7 mouse cellular contexts compared by ENCODE assay signal in the genomic region with DNA sequence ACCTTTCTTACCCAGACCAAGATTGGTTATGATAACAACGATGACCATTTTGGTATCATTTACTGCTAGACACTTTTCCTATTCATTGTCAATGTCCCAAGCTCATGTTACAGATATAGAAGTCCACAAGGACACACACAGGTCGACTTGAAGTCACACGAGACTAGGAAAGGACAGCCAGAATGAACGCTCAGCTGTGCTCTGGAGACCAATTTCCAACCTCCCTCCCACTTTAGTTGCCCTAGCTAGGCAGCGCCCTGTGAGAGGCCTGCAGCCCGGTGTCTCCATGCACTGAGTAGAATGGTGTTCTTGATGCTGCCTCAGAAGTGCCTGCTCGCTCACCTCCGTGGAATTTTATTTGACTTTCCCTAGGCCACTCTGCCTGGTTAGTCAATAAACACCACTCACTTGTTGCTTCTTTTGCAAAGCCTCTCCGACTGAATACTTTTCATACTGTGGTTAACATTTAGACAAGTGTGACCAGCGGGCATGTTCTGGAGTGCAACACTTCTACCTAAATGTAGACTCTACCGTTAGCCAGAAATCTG. TPM values are rescaled to one million over a fixed set of nuclear protein-coding genes. Genes with fewer than 3 reads are reported as not detected.
DNase-seq lines count a peak whose midpoint lies in the region; ATAC-seq and TF ChIP-seq lines count a peak whose summit lies in the region.
"Not testable (repeated sequence)": the region's sequence is repeated elsewhere in the genome, so short reads cannot be mapped to it uniquely, and the experiment has no call there.

No protein-coding gene starts in this region.

- intact Hi-C loops in gastrocnemius, adult 2 months (cut with DNase I), result loop anchor here (5.0 kb wide), 1 partner anchor 57 kb away; a partner anchor contains a TSS

- not testable (repeated sequence) for ATAC-seq in heart, embryonic 15.5 days (replicated peaks; ENCODE audit: insufficient number of reproducible peaks, insufficient read depth, low FRiP score, low read depth)

- H3K79me2 ChIP-seq in CH12.LX (replicated peaks; ENCODE audit: control insufficient read depth, extremely low read depth, insufficient read depth, poor library complexity, severe bottlenecking), result not testable (repeated sequence)

- not testable (repeated sequence) for TF ChIP-seq CTCF in CH12.LX (conservative IDR thresholded peaks at IDR 0.05 in 1 of 2, IDR thresholded peaks at IDR 0.05 in 1 of 2; ENCODE audit: low read depth in 2 of 2, low read length in 2 of 2); gastrocnemius, adult 2 months (IDR thresholded peaks at IDR 0.05); lung, adult 2 months (IDR thresholded peaks at IDR 0.05; ENCODE audit: insufficient read depth, low read length); small intestine, adult 2 months (IDR thresholded peaks at IDR 0.05; ENCODE audit: extremely low read depth, insufficient read length, insufficient replicate concordance, low read depth, low read length)

- not testable (repeated sequence) for TF ChIP-seq EP300 in CH12.LX (IDR thresholded peaks at IDR 0.05; ENCODE audit: low read length)

- H3K9me3 ChIP-seq in CH12.LX (replicated peaks; ENCODE audit: low read length); heart, embryonic 15.5 days (replicated peaks): not testable (repeated sequence)

- not testable (repeated sequence) for H3K27me3 ChIP-seq in CH12.LX (replicated peaks); heart, embryonic 15.5 days; small intestine, adult 2 months (ENCODE audit: control insufficient read depth, insufficient read depth, low read length)

- in situ Hi-C loops in CH12.LX (cut with MboI; ENCODE audit: low pct_ligation_motif_present, low pct_unique_long_range_greater_than_20kb, low sequenced_read_pairs), result not testable (repeated sequence)

- peaks cover 38 to 88% of the 10 kb centered on the region in 2 experiments for H3K4me1 ChIP-seq in CH12.LX (ENCODE audit: control insufficient read depth in 1 of 2, insufficient read depth in 2 of 2)
- peaks cover 65% of the 10 kb centered on the region for H3K4me1 ChIP-seq in heart, embryonic 15.5 days (replicated peaks)
- H3K4me1 ChIP-seq in lung, adult 2 months (ENCODE audit: control insufficient read depth, insufficient read depth, low read length), result peaks cover 57% of the 10 kb centered on the region
- peaks cover 32% of the 10 kb centered on the region for H3K4me1 ChIP-seq in small intestine, adult 2 months (ENCODE audit: control insufficient read depth, insufficient read depth, insufficient read length, low read length)

- not testable (repeated sequence) for DNase-seq in CH12.LX (ENCODE audit: extremely low read depth); gastrocnemius, adult 2 months
- DNase-seq in kidney, adult 9 months, result peak; percentile 50
- DNase-seq in lung, adult 2 months, result peak; percentile 58
- DNase-seq in lung, postnatal 10 days, result peak; percentile 54

- not testable (repeated sequence) for TF ChIP-seq POLR2A in CH12.LX (IDR thresholded peaks at IDR 0.05; ENCODE audit: low read depth, low read length); lung, adult 2 months (IDR thresholded peaks at IDR 0.05; ENCODE audit: borderline replicate concordance, extremely low read depth, low read depth, low read length); small intestine, adult 2 months (IDR thresholded peaks at IDR 0.05; ENCODE audit: low read depth, low read length)

- dilution Hi-C loops in CH12.LX (cut with MboI; ENCODE audit: extremely low pct_ligation_motif_present, extremely low pct_unique_long_range_greater_than_20kb, low sequenced_read_pairs), result not testable (repeated sequence)

- peak overlapping the region; percentile 18 for H3K27ac ChIP-seq in CH12.LX (ENCODE audit: insufficient read depth, low read depth)
- peak overlapping the region; percentile 96 for H3K27ac ChIP-seq in gastrocnemius, adult 2 months
- H3K27ac ChIP-seq in heart, embryonic 15.5 days, result peak overlapping the region; percentile 89; the same call in 1 of the 2 replicates
- H3K27ac ChIP-seq in small intestine, adult 2 months (ENCODE audit: insufficient read depth, low read depth, low read length), result peak overlapping the region; percentile 49

- not testable (repeated sequence) for H3K4me2 ChIP-seq in CH12.LX (ENCODE audit: insufficient read depth, low read depth, poor library complexity, severe bottlenecking); heart, embryonic 15.5 days

- H3K9ac ChIP-seq in CH12.LX (ENCODE audit: insufficient read depth, low read depth); heart, embryonic 15.5 days: not testable (repeated sequence)

- TF ChIP-seq RAD21 in CH12.LX (IDR thresholded peaks at IDR 0.05; ENCODE audit: low read depth, low read length), result not testable (repeated sequence)

- WGBS in heart, embryonic 15.5 days, result 76% methylated on average over 11 of the region's 11 CpGs
- WGBS in lung, adult 2 months, result 64% methylated on average over 11 of the region's 11 CpGs
- 71% methylated on average over 11 of the region's 11 CpGs for WGBS in small intestine, adult 2 months

- H3K4me3 ChIP-seq in CH12.LX (replicated peaks in 1 of 3; ENCODE audit: low read depth in 2 of 3, low read length in 2 of 3, poor library complexity in 1 of 3); gastrocnemius, adult 2 months; heart, embryonic 15.5 days; lung, adult 2 months (replicated peaks; ENCODE audit: extremely low read depth, low read depth, low read length); small intestine, adult 2 months (ENCODE audit: low read depth, low read length): not testable (repeated sequence)

- H3K36me3 ChIP-seq in CH12.LX (replicated peaks in 1 of 2; ENCODE audit: control insufficient read depth in 1 of 2, insufficient read depth in 1 of 2, low read length in 1 of 2); heart, embryonic 15.5 days; small intestine, adult 2 months (ENCODE audit: control insufficient read depth, insufficient read depth, low read length): not testable (repeated sequence)

RNA-seq across cellular contexts. Expression of a gene that starts 59.0 kb away (rescaled TPM):
- 8.4 and 10.6 TPM in 2 replicates for total RNA-seq in CH12.LX (2012; rRNA removed)
- total RNA-seq in CH12.LX (2014; rRNA removed), result 3.9 and 4.2 TPM in 2 replicates
- polyA plus RNA-seq in CH12.LX (2012; ENCODE audit: insufficient read length, low read depth), result 13.5 and 14.4 TPM in 2 replicates
- total RNA-seq in gastrocnemius, adult 2 months (2021), result 10 to 100 TPM; 14.7 to 22.7 TPM
- polyA plus RNA-seq in heart, embryonic 15.5 days (2015; fragmentation: Nextera tagmentation; extraction: Ambion mirVana), result 6.1 and 7.5 TPM in 2 replicates
- polyA plus RNA-seq in lung, adult 2 months (2012; rRNA removed), result 51.3 and 55.6 TPM in 2 replicates
- 4.4 and 6.0 TPM in 2 replicates for polyA plus RNA-seq in small intestine, adult 2 months (2012; rRNA removed)

Comparison
In these comparisons a context has a peak if more than half of its experiments do, and no peak if none do; other contexts are left out.
1. H3K27ac ChIP-seq: peak in every context shown above with its lines; median percentile 96 in gastrocnemius, adult 2 months; 89 in heart, embryonic 15.5 days; 49 in small intestine, adult 2 months; 18 in CH12.LX.